Mouse (Mus musculus): ENCODE results near the gene Tango2.

The Tango2 gene

GRCm38 (mm10) chr16:18253866-18254265 is 94.0 kb downstream of the Tango2 start:
- DNase-seq (ENCODE audit: low read depth, low spot score), result no peak

GRCm38 (mm10) chr16:18252736-18253135 is 95.2 kb downstream of the Tango2 start:
- no peak for DNase-seq (ENCODE audit: low read depth, low spot score)

- DNase-seq (ENCODE audit: low read depth, low spot score), result no peak
Observed at GRCm38 (mm10) chr16:18250828-18251790, 96.8 kb downstream of the Tango2 start.

Measured in retina, postnatal 7 days (tissue).